Mouse (Mus musculus) liver, adult 2 months (tissue): ENCODE data around the gene Hamp. TPM values are rescaled to one million over a fixed set of nuclear protein-coding genes. Genes with fewer than 3 reads are reported as not detected.

Experiments used
- DNase-seq: peaks from one replicate; pipeline ENCODE4 v3.0.0-alpha.2; 2011; ENCODE audit warnings: low read depth, low spot score; ENCODE audit errors: extremely low read depth
- H3K27ac ChIP-seq: fragments of 200-500 bp; replicated peaks from 2 replicates; pipeline ENCODE4 v1.5.1; 2012; ENCODE audit warnings: low read depth, mild to moderate bottlenecking, control low read depth, inconsistent platforms, low read length; ENCODE audit not compliant: insufficient read depth
- H3K27me3 ChIP-seq: fragments of 200-500 bp; 2 replicates; pipeline ENCODE4 v1.6.1; 2012; ENCODE audit warnings: mild to moderate bottlenecking, moderate library complexity, low read length, inconsistent platforms; ENCODE audit not compliant: control insufficient read depth, insufficient read depth
- H3K36me3 ChIP-seq: fragments of 200-500 bp; 2 replicates; pipeline ENCODE4 v1.6.1; 2012; ENCODE audit warnings: low read length, inconsistent platforms; ENCODE audit not compliant: control insufficient read depth, insufficient read depth
- H3K4me1 ChIP-seq: fragments of 200-500 bp; 2 replicates; pipeline ENCODE4 v1.6.1; 2011; ENCODE audit warnings: low read length; ENCODE audit not compliant: control insufficient read depth, insufficient read depth
- H3K4me3 ChIP-seq: fragments of 200-500 bp; 2 replicates; pipeline ENCODE4 v1.5.1; 2011; ENCODE audit warnings: low read depth, mild to moderate bottlenecking, control low read depth, low read length, moderate library complexity; ENCODE audit not compliant: insufficient read depth
- H3K79me2 ChIP-seq: fragments of 200-500 bp; 2 replicates; pipeline ENCODE4 v1.6.1; 2012; ENCODE audit warnings: inconsistent platforms, mild to moderate bottlenecking, low read length, moderate library complexity; ENCODE audit not compliant: control insufficient read depth, insufficient read depth
- H3K9ac ChIP-seq: fragments of 200-500 bp; 2 replicates; pipeline ENCODE4 v1.6.1; 2012; ENCODE audit warnings: low read depth, mild to moderate bottlenecking, control low read depth, inconsistent platforms, low read length
- CTCF ChIP-seq: fragments of 200-500 bp; IDR thresholded peaks from 2 replicates; pipeline ENCODE4 v1.5.1; 2011; ENCODE audit warnings: low read depth, low read length, control low read depth
- POLR2A ChIP-seq: fragments of 200-500 bp; IDR thresholded peaks from 2 replicates; pipeline ENCODE4 v1.6.1; 2011; ENCODE audit warnings: low read length, control low read depth; ENCODE audit not compliant: insufficient read depth; ENCODE audit errors: extremely low read depth
- WGBS: fragments of 180-500 bp; shearing (Covaris S2); methylation state at CpG from one replicate; pipeline ENCODE4 v1.1.7; 2018; 5-methylcytosine and 5-hydroxymethylcytosine counted together
- polyA plus RNA-seq: library from polyadenylated mRNA; depleted of rRNA; stranded (reverse); fragments of >200 nt; gene quantifications from 2 replicates; pipeline ENCODE4 v1.2.3, GENCODE M21; 2012; rRNA removed
- total RNA-seq: library from RNA; depleted of rRNA; stranded (reverse); fragments of >200 nt; gene quantifications from 2 replicates; pipeline ENCODE4 v1.2.3, GENCODE M21; 2014; rRNA removed

Gene Hamp
- total RNA-seq (1,191 and 3,227 TPM in 2 replicates), polyA plus RNA-seq (8,217 and 12,671 TPM in 2 replicates)

- H3K9ac ChIP-seq, result peak within 1 kb of the TSS; percentile 72
- H3K4me3 ChIP-seq, result peak within 1 kb of the TSS; percentile 62
- peak within 1 kb of the TSS; percentile 77 for H3K27ac ChIP-seq
- H3K27me3 ChIP-seq, result no peaks in the 10 kb centered on the region
- DNase-seq, result peak; percentile 88
- H3K4me1 ChIP-seq, result peaks cover 7% of the 10 kb centered on the region
- no peaks in the 10 kb centered on the region; the same call in 1 of the 2 replicates for H3K79me2 ChIP-seq
- H3K36me3 ChIP-seq, result peaks cover 3% of the 10 kb centered on the region
- TF ChIP-seq POLR2A, result no peak; the same call in none of the 2 replicates
- WGBS, result 24% methylated on average over 9 of the region's 9 CpGs
These were observed at the start of gene Hamp for GRCm38 (mm10) chr7:30943909-30944635. Gene Hamp (minus strand): TSS chr7:30944032.

- Histone ChIP-seq H3K36me3 (no peaks in the 10 kb centered on the region), H3K27me3 (no peaks in the 10 kb centered on the region), H3K79me2 (no peaks in the 10 kb centered on the region), H3K9ac (no peak overlapping the region), H3K27ac (no peak overlapping the region), H3K4me1 (peaks cover 10% of the 10 kb centered on the region; the same call in 1 of the 2 replicates), H3K4me3 (no peak overlapping the region)
- 76% methylated on average over 5 of the region's 5 CpGs for WGBS
- no peak for TF ChIP-seq CTCF
- no peak for TF ChIP-seq POLR2A
- no peak for DNase-seq
These were observed 48.3 kb upstream of the Hamp start for GRCm38 (mm10) chr7:30992148-30992547.

- H3K79me2 ChIP-seq, result no peaks in the 10 kb centered on the region
- H3K27ac ChIP-seq, result peak overlapping the region; percentile 85
- no peaks in the 10 kb centered on the region for H3K27me3 ChIP-seq
- H3K4me3 ChIP-seq, result no peak overlapping the region
- no peak overlapping the region for H3K9ac ChIP-seq
- H3K4me1 ChIP-seq, result peaks cover 25% of the 10 kb centered on the region
- TF ChIP-seq CTCF (0 out of 2 replicates have a peak, but pooled peaks have one; percentile 3), POLR2A (no peak)
- H3K36me3 ChIP-seq, result no peaks in the 10 kb centered on the region
- 32% methylated on average over 4 of the region's 4 CpGs for WGBS
- peak; percentile 72 for DNase-seq
These were observed 44.8 kb upstream of the Hamp start for GRCm38 (mm10) chr7:30988519-30989162.

- WGBS, result 35% methylated on average over 9 of the region's 9 CpGs
- H3K79me2 ChIP-seq, result no peaks in the 10 kb centered on the region
- H3K4me1 ChIP-seq, result peaks cover 25% of the 10 kb centered on the region
- peak; percentile 85 for DNase-seq
- no peak for TF ChIP-seq POLR2A
- TF ChIP-seq CTCF, result no peak
- H3K27ac ChIP-seq, result peak overlapping the region; percentile 75
- H3K9ac ChIP-seq, result peak overlapping the region; percentile 48; the same call in 1 of the 2 replicates
- no peaks in the 10 kb centered on the region for H3K27me3 ChIP-seq
- H3K36me3 ChIP-seq, result no peaks in the 10 kb centered on the region
- H3K4me3 ChIP-seq, result no peak overlapping the region
These were observed 41.5 kb upstream of the Hamp start for GRCm38 (mm10) chr7:30985357-30985756.

- Histone ChIP-seq H3K4me3 (no peak overlapping the region), H3K9ac (no peak overlapping the region), H3K27ac (no peak overlapping the region), H3K79me2 (no peaks in the 10 kb centered on the region), H3K27me3 (no peaks in the 10 kb centered on the region), H3K36me3 (no peaks in the 10 kb centered on the region), H3K4me1 (peaks cover 11% of the 10 kb centered on the region)
- WGBS, result 91% methylated on average over 4 of the region's 4 CpGs
- TF ChIP-seq CTCF (no peak), POLR2A (no peak)
- DNase-seq, result no peak
These were observed 37.9 kb upstream of the Hamp start for GRCm38 (mm10) chr7:30981703-30982102.
